Mouse (Mus musculus): ENCODE results near the gene Xrra1. TPM values are rescaled to one million over a fixed set of nuclear protein-coding genes. Genes with fewer than 3 reads are reported as not detected.

Gene Xrra1
- polyA plus RNA-seq, 1 experiment from 2014 or later = 0.44 TPM

DNA sequence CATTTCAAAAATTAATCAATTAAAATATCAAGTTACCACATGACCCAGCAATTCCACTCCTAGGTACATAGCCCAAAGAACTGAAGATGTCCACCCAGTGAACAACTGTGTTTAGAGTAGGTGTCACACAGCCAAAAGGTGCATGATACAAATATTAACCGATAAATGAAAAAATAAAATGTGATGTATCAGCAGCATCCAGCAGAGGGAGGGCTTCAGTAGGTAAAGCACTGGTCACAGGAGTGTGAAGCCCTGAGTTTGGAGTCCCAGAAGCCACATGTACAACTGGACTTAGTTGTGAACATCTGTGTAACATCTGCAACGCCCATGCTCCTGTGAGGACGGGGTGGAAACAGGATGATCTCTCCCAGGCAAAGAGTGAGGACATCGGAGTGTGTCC, 4.6 kb upstream of the Xrra1 start:
- H3K4me2 ChIP-seq (replicated peaks) = no peak overlapping the region

DNA sequence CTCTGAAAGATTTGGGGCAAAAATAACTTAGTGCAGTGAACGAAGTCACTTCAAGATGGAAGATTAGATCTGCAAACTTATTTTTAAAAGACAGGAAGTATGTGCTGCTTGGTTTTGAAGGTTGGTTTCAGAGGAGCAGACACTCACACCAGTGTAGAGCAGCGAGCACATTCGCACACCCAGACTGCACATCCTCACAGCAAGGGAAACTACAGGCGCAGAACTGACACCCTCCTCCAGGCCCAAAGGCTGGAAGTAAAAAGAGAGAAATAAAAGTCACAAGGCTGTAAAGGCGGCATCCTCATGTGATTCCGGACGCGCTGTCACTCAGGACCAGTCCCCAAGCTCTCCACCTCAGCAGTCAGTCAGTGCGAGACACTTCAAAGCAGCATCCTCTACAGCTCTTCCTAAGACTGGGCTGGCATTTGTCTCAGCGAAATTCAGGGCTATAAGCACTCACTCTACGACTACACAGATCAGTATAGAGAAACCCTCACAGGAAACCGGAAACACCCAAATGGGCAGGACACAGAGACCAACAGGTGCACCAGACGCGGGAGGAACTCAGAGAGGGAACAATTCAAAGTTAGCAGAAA, 2.6 kb upstream of the Xrra1 start:
- 94% methylated on average over 14 of the region's 14 CpGs for WGBS
- Histone ChIP-seq H3K4me1 (peaks cover 19% of the 10 kb centered on the region), H3K27ac (no peak overlapping the region), H3K4me3 (no peak overlapping the region), H3K9me3 (replicated peaks) (no peaks in the 10 kb centered on the region), H3K9ac (no peak overlapping the region), H3K4me2 (replicated peaks) (no peak overlapping the region), H3K27me3 (no peaks in the 10 kb centered on the region), H3K36me3 (peaks cover 30% of the 10 kb centered on the region)
- no peak for ATAC-seq (ENCODE audit: low FRiP score)

More for the DNA sequence above, 4.6 kb upstream of the Xrra1 start:
- Histone ChIP-seq H3K9me3 (replicated peaks) (no peaks in the 10 kb centered on the region), H3K4me1 (peaks cover 23% of the 10 kb centered on the region), H3K27ac (no peak overlapping the region), H3K27me3 (no peaks in the 10 kb centered on the region), H3K9ac (no peak overlapping the region), H3K4me3 (no peak overlapping the region), H3K36me3 (peaks cover 30% of the 10 kb centered on the region)
- WGBS = 89% methylated on average over 4 of the region's 4 CpGs
- ATAC-seq (ENCODE audit: low FRiP score) = no peak

DNA sequence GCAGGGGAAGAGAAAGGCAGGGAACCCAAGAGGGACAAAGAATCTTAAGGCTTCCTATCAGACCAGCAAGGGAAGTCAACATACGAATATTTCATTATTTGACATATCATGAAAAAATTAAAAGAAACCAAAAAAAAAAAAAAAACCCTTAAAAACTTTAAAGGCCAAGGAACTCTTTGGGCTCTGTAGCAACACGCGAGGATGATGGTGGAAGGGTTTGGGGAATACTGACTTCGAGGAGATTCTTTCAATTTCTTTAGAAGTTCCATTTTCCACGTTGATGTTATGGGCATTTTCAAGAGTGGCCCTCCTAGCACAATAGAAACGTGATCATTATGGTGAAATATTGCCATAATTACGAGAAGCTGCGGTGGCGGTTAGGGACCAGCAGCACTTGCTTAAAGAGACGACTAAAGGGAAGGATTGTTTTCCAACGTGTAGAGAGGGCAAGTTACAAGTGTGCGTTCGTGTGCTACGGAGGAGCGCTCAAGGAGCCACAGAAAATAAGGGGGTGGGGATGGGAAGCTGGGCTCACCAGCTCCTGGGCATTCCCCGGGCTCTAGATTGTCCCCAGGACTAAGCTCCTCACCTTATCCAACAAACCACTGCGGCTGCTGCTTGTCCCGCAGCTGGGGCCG, 622 bp upstream of the Xrra1 start:
- H3K4me3 ChIP-seq = peak overlapping the region; percentile 85
- peak; percentile 67 for ATAC-seq (ENCODE audit: low FRiP score)
- H3K4me2 ChIP-seq (replicated peaks) = peak overlapping the region; percentile 80
- peaks cover 24% of the 10 kb centered on the region for H3K36me3 ChIP-seq
- peak overlapping the region; percentile 91 for H3K9ac ChIP-seq
- no peaks in the 10 kb centered on the region for H3K9me3 ChIP-seq (replicated peaks)
- H3K27me3 ChIP-seq = no peaks in the 10 kb centered on the region
- peaks cover 17% of the 10 kb centered on the region for H3K4me1 ChIP-seq
- under 1% methylated on average over 19 of the region's 19 CpGs for WGBS
- peak overlapping the region; percentile 80 for H3K27ac ChIP-seq

DNA sequence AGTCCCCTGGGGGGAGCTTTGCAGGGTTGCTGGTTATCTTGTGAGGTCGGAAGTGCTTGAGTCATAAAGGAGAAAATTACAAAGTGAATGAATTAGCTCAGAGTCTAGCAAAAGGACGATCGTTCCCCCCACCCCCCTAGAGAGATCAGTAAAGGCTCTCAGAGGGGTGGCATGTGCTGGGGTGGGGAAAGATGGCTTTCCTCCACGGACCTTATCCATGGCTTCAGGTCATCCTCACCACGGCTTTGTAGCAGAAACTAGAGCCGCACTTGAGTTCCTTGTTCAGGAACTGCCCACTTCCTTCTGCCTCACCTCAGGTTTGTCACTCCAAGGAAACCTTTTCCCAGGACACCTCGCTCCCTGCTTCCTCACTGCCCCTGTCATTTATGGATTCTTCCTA, 4.4 kb downstream of the Xrra1 start, which contains the start of gene Spcs2:
Gene Spcs2, minus strand, starts transcription at position 101 of the 400 bp plus-strand sequence.
- Histone ChIP-seq H3K27me3 (no peaks in the 10 kb centered on the region), H3K4me3 (no peak within 1 kb of the TSS), H3K9me3 (replicated peaks) (no peaks in the 10 kb centered on the region), H3K4me2 (replicated peaks) (no peak within 1 kb of the TSS), H3K27ac (no peak within 1 kb of the TSS), H3K4me1 (peaks cover 12% of the 10 kb centered on the region), H3K36me3 (no peaks in the 10 kb centered on the region), H3K9ac (no peak within 1 kb of the TSS)
- no peak for ATAC-seq (ENCODE audit: low FRiP score)
- WGBS = 50% methylated on average over 7 of the region's 7 CpGs

DNA sequence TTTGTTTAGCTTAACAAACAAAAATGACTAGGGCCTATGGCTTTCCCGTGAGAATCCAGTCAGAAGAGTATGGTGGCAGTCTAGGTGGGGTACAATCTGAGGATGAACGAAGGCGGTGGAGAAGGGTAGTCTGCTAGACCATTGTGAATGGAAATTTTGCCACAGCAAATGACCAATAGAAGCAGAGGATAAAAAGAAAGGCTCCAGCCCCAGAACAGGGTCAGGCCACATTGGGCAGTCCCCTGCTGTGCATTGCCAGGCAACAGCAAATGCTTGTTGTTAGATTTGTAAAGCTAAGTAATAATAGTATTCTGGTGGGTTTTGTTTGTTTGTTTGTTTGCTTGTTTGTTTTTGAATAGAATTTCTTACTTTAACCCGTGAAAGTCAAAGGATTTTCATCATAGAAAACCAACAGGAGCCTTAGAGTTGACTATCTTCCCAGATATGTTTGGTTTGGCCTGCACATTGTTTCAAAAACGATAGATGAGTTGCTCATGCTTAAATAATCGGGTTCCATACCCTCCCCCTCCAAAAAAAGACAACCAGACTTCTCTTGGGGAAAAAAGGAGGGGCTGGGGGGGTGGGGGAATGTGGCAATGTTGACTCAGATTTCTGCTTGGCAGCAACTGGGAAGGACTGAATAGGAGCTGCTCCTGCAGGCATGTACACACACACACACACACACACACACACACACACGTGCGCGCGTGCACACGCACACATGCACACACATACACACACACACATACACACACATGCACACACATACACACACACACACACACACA, 5.5 kb downstream of the Xrra1 start:
- no peaks in the 10 kb centered on the region for H3K36me3 ChIP-seq
- no peaks in the 10 kb centered on the region for H3K27me3 ChIP-seq
- 32% methylated on average over 10 of the region's 11 CpGs for WGBS
- peaks cover 12% of the 10 kb centered on the region for H3K4me1 ChIP-seq
- H3K9me3 ChIP-seq (replicated peaks) = no peaks in the 10 kb centered on the region
- no peak overlapping the region for H3K4me3 ChIP-seq
- no peak overlapping the region for H3K9ac ChIP-seq
- H3K27ac ChIP-seq = 0 out of 2 replicates have a peak overlapping the region, but pooled peaks have one; percentile 7
- no peak for ATAC-seq (ENCODE audit: low FRiP score)
- no peak overlapping the region for H3K4me2 ChIP-seq (replicated peaks)

DNA sequence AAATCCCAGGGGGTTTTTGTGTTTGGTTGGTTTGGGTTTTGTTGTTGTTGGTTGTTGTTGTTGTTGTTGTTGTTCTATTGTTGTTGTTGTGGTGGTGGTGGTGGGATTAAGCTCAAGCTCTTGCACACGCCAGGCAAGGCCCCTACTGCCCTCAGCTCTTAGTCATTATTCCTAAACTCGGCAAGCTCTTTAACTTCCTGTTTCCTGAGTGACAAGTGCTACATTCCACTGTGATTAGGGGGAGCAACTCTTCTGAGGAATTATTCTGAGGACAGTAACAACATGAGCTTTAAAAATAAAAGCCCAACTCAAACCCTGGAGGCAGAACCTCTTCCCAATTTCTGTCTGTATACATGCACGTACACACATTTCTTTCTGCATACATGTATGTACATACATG, 6.3 kb downstream of the Xrra1 start:
- no peak overlapping the region for H3K4me3 ChIP-seq
- H3K4me1 ChIP-seq = peaks cover 12% of the 10 kb centered on the region
- no peaks in the 10 kb centered on the region for H3K36me3 ChIP-seq
- no peak overlapping the region for H3K27ac ChIP-seq
- no peaks in the 10 kb centered on the region for H3K27me3 ChIP-seq
- no peaks in the 10 kb centered on the region for H3K9me3 ChIP-seq (replicated peaks)
- 48% methylated on average over 3 of the region's 3 CpGs for WGBS
- no peak overlapping the region for H3K4me2 ChIP-seq (replicated peaks)
- ATAC-seq (ENCODE audit: low FRiP score) = no peak
- H3K9ac ChIP-seq = no peak overlapping the region

DNA sequence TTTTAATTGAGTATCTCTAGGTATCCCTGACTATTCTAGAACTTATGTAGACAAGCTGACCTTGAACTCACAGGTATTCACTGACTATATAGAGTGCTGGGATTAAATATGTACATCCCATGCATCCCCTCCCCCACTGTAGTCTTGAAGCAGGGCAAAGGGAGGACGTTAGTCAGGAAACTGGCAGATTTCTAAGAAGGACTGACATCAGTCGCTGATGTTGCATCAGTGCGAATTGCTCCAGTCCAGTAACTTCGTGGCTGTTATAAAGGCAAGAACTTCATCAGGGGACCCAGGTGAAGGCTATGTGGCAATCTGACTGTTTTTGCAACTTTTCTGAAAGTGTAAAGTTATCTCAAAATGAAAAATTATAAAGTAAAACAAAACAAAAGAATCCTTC, 10.4 kb downstream of the Xrra1 start:
- H3K27me3 ChIP-seq = no peaks in the 10 kb centered on the region
- H3K36me3 ChIP-seq = no peaks in the 10 kb centered on the region
- WGBS = 74% methylated on average over 4 of the region's 4 CpGs
- no peak overlapping the region for H3K4me2 ChIP-seq (replicated peaks)
- no peak overlapping the region for H3K9ac ChIP-seq
- H3K4me1 ChIP-seq = peaks cover 7% of the 10 kb centered on the region
- H3K27ac ChIP-seq = no peak overlapping the region
- H3K4me3 ChIP-seq = no peak overlapping the region
- ATAC-seq (ENCODE audit: low FRiP score) = no peak
- H3K9me3 ChIP-seq (replicated peaks) = no peaks in the 10 kb centered on the region

DNA sequence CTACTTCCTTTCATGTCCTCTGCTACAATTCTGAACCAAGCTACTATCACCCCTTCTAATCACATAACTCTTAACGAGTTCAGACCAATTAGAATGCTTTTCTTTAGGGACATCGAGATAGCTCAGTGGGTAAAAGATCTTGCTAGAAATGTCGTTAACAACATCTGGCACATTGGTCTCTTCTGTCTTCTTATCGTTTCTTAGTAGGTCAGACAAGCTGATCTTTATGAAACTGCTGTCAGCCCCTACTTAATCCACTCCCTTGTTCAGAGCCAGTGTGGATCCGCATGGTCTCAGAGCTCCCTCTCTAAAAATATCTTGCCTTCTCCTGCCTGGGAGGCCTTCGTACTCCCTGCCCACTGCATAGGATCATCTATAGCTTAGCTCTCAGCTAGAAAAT, 15.0 kb downstream of the Xrra1 start:
- Histone ChIP-seq H3K4me3 (no peak overlapping the region), H3K4me1 (no peaks in the 10 kb centered on the region), H3K27ac (no peak overlapping the region), H3K9me3 (replicated peaks) (no peaks in the 10 kb centered on the region), H3K9ac (no peak overlapping the region), H3K36me3 (no peaks in the 10 kb centered on the region), H3K4me2 (replicated peaks) (no peak overlapping the region), H3K27me3 (no peaks in the 10 kb centered on the region; the same call in 1 of the 2 replicates)
- ATAC-seq (ENCODE audit: low FRiP score) = no peak
- 79% methylated on average over 6 of the region's 6 CpGs for WGBS

DNA sequence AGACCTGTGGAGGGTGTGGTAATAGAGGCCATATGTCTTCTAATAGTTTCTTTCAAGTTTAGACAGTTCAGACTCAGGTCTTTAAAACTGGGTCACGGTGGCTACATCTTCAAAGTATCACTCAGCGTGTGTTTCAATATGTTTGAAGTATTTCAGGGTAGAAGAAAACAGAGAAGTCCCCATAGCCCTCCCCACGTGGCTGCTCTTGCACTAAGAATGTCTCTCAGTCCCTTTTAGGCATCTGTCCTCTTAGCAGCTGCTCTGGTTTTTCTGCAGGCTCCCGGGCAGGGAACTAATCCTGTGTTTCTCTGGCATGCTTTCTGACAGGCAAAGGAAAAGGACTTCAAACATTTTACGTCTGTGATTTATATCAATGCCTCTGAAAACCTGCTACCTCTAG, 17.0 kb downstream of the Xrra1 start:
- no peak for ATAC-seq (ENCODE audit: low FRiP score)
- H3K4me2 ChIP-seq (replicated peaks) = no peak overlapping the region
- WGBS = 50% methylated on average over 5 of the region's 5 CpGs
- no peaks in the 10 kb centered on the region for H3K36me3 ChIP-seq
- H3K4me3 ChIP-seq = no peak overlapping the region
- H3K4me1 ChIP-seq = no peaks in the 10 kb centered on the region
- no peaks in the 10 kb centered on the region; the same call in 1 of the 2 replicates for H3K27me3 ChIP-seq
- no peak overlapping the region for H3K9ac ChIP-seq
- H3K9me3 ChIP-seq (replicated peaks) = no peaks in the 10 kb centered on the region
- H3K27ac ChIP-seq = no peak overlapping the region

DNA sequence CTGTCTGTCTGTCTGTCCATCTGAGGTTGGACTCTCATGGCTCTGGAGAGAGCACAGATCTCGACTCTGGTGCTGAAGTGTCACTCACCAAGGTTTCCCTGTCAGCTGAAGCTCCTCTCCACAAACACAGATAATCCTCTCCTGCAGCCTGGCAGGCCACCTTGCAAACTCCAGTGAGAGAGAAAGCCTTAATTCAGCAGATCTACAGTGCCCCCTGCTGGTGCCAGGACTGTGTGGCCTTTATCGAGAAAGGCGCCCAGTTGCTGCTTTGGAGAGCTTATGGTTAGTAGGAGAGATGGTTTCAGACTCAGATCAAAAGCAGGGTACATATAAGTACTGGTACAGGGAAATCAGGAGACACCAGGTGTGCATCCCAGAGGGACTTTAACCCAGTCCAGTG, 17.4 kb downstream of the Xrra1 start:
- no peaks in the 10 kb centered on the region; the same call in 1 of the 2 replicates for H3K27me3 ChIP-seq
- no peaks in the 10 kb centered on the region for H3K36me3 ChIP-seq
- H3K4me1 ChIP-seq = no peaks in the 10 kb centered on the region
- H3K4me2 ChIP-seq (replicated peaks) = no peak overlapping the region
- H3K9ac ChIP-seq = no peak overlapping the region
- 0% methylated on average over 3 of the region's 3 CpGs for WGBS
- no peak overlapping the region for H3K27ac ChIP-seq
- H3K9me3 ChIP-seq (replicated peaks) = no peaks in the 10 kb centered on the region
- H3K4me3 ChIP-seq = no peak overlapping the region
- no peak for ATAC-seq (ENCODE audit: low FRiP score)

DNA sequence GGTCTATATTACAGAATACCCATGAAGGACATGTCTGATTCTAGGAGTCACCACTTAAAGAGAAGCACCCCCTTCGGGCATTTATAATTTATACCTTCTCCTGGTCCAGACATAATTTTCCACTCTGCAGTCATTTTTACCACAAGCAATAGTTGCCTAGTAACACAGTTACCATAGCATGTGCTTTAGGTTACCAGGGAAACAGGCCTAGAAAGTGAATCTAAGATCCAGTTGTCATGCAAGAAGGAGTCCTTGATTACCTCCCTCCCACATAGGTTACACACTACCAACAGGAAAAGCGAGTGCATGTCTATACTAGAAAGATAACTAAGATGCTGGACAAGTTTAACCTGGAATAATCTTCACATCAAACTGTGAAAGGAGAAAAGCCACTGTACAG, 19.3 kb downstream of the Xrra1 start:
- H3K4me3 ChIP-seq = no peak overlapping the region
- no peak overlapping the region for H3K27ac ChIP-seq
- 62% methylated on average over 2 of the region's 2 CpGs for WGBS
- no peaks in the 10 kb centered on the region for H3K36me3 ChIP-seq
- no peaks in the 10 kb centered on the region for H3K4me1 ChIP-seq
- H3K4me2 ChIP-seq (replicated peaks) = no peak overlapping the region
- no peaks in the 10 kb centered on the region; the same call in 1 of the 2 replicates for H3K27me3 ChIP-seq
- H3K9me3 ChIP-seq (replicated peaks) = no peaks in the 10 kb centered on the region
- no peak overlapping the region for H3K9ac ChIP-seq
- ATAC-seq (ENCODE audit: low FRiP score) = no peak

DNA sequence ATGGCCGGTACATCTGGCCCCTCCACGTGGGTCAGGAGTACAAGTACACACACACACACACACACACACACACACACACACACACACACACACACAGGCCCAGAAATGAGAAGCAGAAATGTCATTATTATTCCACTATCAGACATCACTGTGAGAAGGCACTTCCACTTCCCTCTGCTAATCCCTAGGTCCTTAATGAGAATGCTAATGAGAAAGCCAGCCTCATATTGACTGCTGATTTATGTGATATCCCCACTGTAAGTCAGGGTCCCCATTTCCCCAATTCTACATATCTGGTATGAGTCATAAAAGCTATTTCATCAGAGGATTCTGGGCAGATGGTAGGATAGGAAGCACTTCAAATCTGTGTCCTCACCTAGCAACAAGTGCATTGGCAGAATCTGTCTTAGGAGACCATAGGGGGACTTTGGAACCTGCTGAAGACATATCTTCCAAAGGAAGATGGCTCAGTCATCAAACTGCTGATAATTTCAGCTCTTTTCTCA, 28.4 kb downstream of the Xrra1 start:
- Histone ChIP-seq H3K36me3 (no peaks in the 10 kb centered on the region), H3K4me2 (replicated peaks) (no peak overlapping the region), H3K4me1 (peaks cover 16% of the 10 kb centered on the region), H3K27ac (no peak overlapping the region), H3K9ac (no peak overlapping the region), H3K4me3 (no peak overlapping the region), H3K27me3 (no peaks in the 10 kb centered on the region), H3K9me3 (replicated peaks) (no peaks in the 10 kb centered on the region)
- WGBS = 81% methylated on average over 2 of the region's 2 CpGs
- no peak for ATAC-seq (ENCODE audit: low FRiP score)
